Mouse (Mus musculus): ENCODE results near the gene Apbb2. TPM values are rescaled to one million over a fixed set of nuclear protein-coding genes. Genes with fewer than 3 reads are reported as not detected.

Gene Apbb2
- polyA plus RNA-seq (2015; fragmentation: Nextera tagmentation; extraction: Ambion mirVana) = 27.7 and 36.9 TPM in 2 replicates

GRCm38 (mm10) chr5:66618597-66618996 lies at the start of gene Apbb2:
Gene Apbb2, minus strand, starts transcription at chr5:66618784.

GRCm38 (mm10) chr5:66259756-66260448 lies 358.7 kb downstream of the Apbb2 start, which contains the start of gene Nsun7:
Gene Nsun7, plus strand, starts transcription at chr5:66259897.

Other genes starting within 250 kb of the Apbb2 start
- 255 and 278 TPM in 2 replicates for gene Uchl1, start 57.3 kb upstream of the Apbb2 start, polyA plus RNA-seq (2015; fragmentation: Nextera tagmentation; extraction: Ambion mirVana)
- 10.1 and 14.3 TPM in 2 replicates for gene Limch1, start 127.0 kb upstream of the Apbb2 start, polyA plus RNA-seq (2015; fragmentation: Nextera tagmentation; extraction: Ambion mirVana)

Measured in urinary bladder, postnatal 0 days (tissue).